Mouse (Mus musculus): ENCODE measurements at regions not wholly inside any gene's neighbourhood (a gene's known extent, or its start where the extent isn't known, plus 50 kb on each side); places are given as distances from the start of the nearest gene placed in this dataset.

- no peak overlapping the region for H3K27ac ChIP-seq (ENCODE audit: low read depth, low read length)
- no peak overlapping the region for H3K4me2 ChIP-seq (ENCODE audit: low read length)
- no peaks in the 10 kb centered on the region for H3K9me3 ChIP-seq (ENCODE audit: control insufficient read depth, low read length)
- no peaks in the 10 kb centered on the region for H3K36me3 ChIP-seq (ENCODE audit: control insufficient read depth, insufficient read depth, low read length)
- no peaks in the 10 kb centered on the region for H3K27me3 ChIP-seq (replicated peaks; ENCODE audit: control insufficient read depth, insufficient read depth, low read length)
- no peak for ATAC-seq
- no peaks in the 10 kb centered on the region for H3K4me1 ChIP-seq (ENCODE audit: control insufficient read depth, insufficient read depth, low read depth, low read length)
- WGBS: 75% methylated on average over 8 of the region's 8 CpGs
- no peak overlapping the region for H3K4me3 ChIP-seq (ENCODE audit: low read length)
- H3K9ac ChIP-seq (ENCODE audit: low read depth, low read length): no peak overlapping the region
Observed at GRCm38 (mm10) chr17:88168262-88169096, 103.4 kb upstream of the Fbxo11 start.

- no peaks in the 10 kb centered on the region for H3K4me1 ChIP-seq (ENCODE audit: control insufficient read depth, insufficient read depth, low read depth, low read length)
- no peaks in the 10 kb centered on the region for H3K27me3 ChIP-seq (replicated peaks; ENCODE audit: control insufficient read depth, insufficient read depth, low read length)
- H3K27ac ChIP-seq (ENCODE audit: low read depth, low read length): no peak overlapping the region
- 91% methylated on average over 3 of the region's 3 CpGs for WGBS
- no peaks in the 10 kb centered on the region for H3K36me3 ChIP-seq (ENCODE audit: control insufficient read depth, insufficient read depth, low read length)
- no peak for ATAC-seq
- no peak overlapping the region for H3K4me2 ChIP-seq (ENCODE audit: low read length)
- no peak overlapping the region for H3K9ac ChIP-seq (ENCODE audit: low read depth, low read length)
- no peaks in the 10 kb centered on the region for H3K9me3 ChIP-seq (ENCODE audit: control insufficient read depth, low read length)
- no peak overlapping the region for H3K4me3 ChIP-seq (ENCODE audit: low read length)
Observed at GRCm38 (mm10) chr17:88171606-88172005, 106.5 kb upstream of the Fbxo11 start.

- no peaks in the 10 kb centered on the region for H3K36me3 ChIP-seq (ENCODE audit: control insufficient read depth, insufficient read depth, low read length)
- H3K4me1 ChIP-seq (ENCODE audit: control insufficient read depth, insufficient read depth, low read depth, low read length): no peaks in the 10 kb centered on the region
- H3K27me3 ChIP-seq (replicated peaks; ENCODE audit: control insufficient read depth, insufficient read depth, low read length): no peaks in the 10 kb centered on the region
- H3K9ac ChIP-seq (ENCODE audit: low read depth, low read length): no peak overlapping the region
- H3K9me3 ChIP-seq (ENCODE audit: control insufficient read depth, low read length): no peaks in the 10 kb centered on the region
- H3K27ac ChIP-seq (ENCODE audit: low read depth, low read length): no peak overlapping the region
- no peak overlapping the region for H3K4me3 ChIP-seq (ENCODE audit: low read length)
- ATAC-seq: no peak
- 81% methylated on average over 4 of the region's 4 CpGs for WGBS
- no peak overlapping the region for H3K4me2 ChIP-seq (ENCODE audit: low read length)
Observed at GRCm38 (mm10) chr17:88173354-88174032, 108.4 kb upstream of the Fbxo11 start.

GRCm38 (mm10) chr17:88174242-88174679 is 109.2 kb upstream of the Fbxo11 start:
- no peaks in the 10 kb centered on the region for H3K4me1 ChIP-seq (ENCODE audit: control insufficient read depth, insufficient read depth, low read depth, low read length)
- 84% methylated on average over 10 of the region's 10 CpGs for WGBS
- no peak overlapping the region for H3K4me3 ChIP-seq (ENCODE audit: low read length)
- H3K27ac ChIP-seq (ENCODE audit: low read depth, low read length): no peak overlapping the region
- no peaks in the 10 kb centered on the region for H3K36me3 ChIP-seq (ENCODE audit: control insufficient read depth, insufficient read depth, low read length)
- no peak overlapping the region for H3K9ac ChIP-seq (ENCODE audit: low read depth, low read length)
- no peak overlapping the region for H3K4me2 ChIP-seq (ENCODE audit: low read length)
- no peak for ATAC-seq
- H3K27me3 ChIP-seq (replicated peaks; ENCODE audit: control insufficient read depth, insufficient read depth, low read length): no peaks in the 10 kb centered on the region
- H3K9me3 ChIP-seq (ENCODE audit: control insufficient read depth, low read length): no peaks in the 10 kb centered on the region

- WGBS: 83% methylated on average over 4 of the region's 4 CpGs
- H3K4me2 ChIP-seq (ENCODE audit: low read length): no peak overlapping the region
- H3K36me3 ChIP-seq (ENCODE audit: control insufficient read depth, insufficient read depth, low read length): no peaks in the 10 kb centered on the region
- H3K4me1 ChIP-seq (ENCODE audit: control insufficient read depth, insufficient read depth, low read depth, low read length): no peaks in the 10 kb centered on the region
- H3K9ac ChIP-seq (ENCODE audit: low read depth, low read length): no peak overlapping the region
- no peaks in the 10 kb centered on the region for H3K9me3 ChIP-seq (ENCODE audit: control insufficient read depth, low read length)
- no peak overlapping the region for H3K4me3 ChIP-seq (ENCODE audit: low read length)
- ATAC-seq: no peak
- H3K27ac ChIP-seq (ENCODE audit: low read depth, low read length): no peak overlapping the region
- H3K27me3 ChIP-seq (replicated peaks; ENCODE audit: control insufficient read depth, insufficient read depth, low read length): no peaks in the 10 kb centered on the region
Observed at GRCm38 (mm10) chr17:88175951-88176623, 111.0 kb upstream of the Fbxo11 start.

- Histone ChIP-seq H3K9ac (ENCODE audit: low read depth, low read length) (no peak overlapping the region), H3K4me3 (ENCODE audit: low read length) (no peak overlapping the region), H3K9me3 (ENCODE audit: control insufficient read depth, low read length) (no peaks in the 10 kb centered on the region), H3K36me3 (ENCODE audit: control insufficient read depth, insufficient read depth, low read length) (no peaks in the 10 kb centered on the region), H3K4me1 (ENCODE audit: control insufficient read depth, insufficient read depth, low read depth, low read length) (no peaks in the 10 kb centered on the region), H3K27ac (ENCODE audit: low read depth, low read length) (no peak overlapping the region), H3K27me3 (replicated peaks; ENCODE audit: control insufficient read depth, insufficient read depth, low read length) (no peaks in the 10 kb centered on the region), H3K4me2 (ENCODE audit: low read length) (no peak overlapping the region)
- WGBS: 88% methylated on average over 5 of the region's 5 CpGs
- no peak for ATAC-seq
Observed at GRCm38 (mm10) chr17:88190735-88191134, 125.6 kb upstream of the Fbxo11 start.

- H3K4me1 ChIP-seq (ENCODE audit: control insufficient read depth, insufficient read depth, low read depth, low read length): no peaks in the 10 kb centered on the region
- no peak overlapping the region for H3K27ac ChIP-seq (ENCODE audit: low read depth, low read length)
- ATAC-seq: no peak
- no peaks in the 10 kb centered on the region for H3K27me3 ChIP-seq (replicated peaks; ENCODE audit: control insufficient read depth, insufficient read depth, low read length)
- 88% methylated on average over 2 of the region's 2 CpGs for WGBS
- no peaks in the 10 kb centered on the region for H3K9me3 ChIP-seq (ENCODE audit: control insufficient read depth, low read length)
- no peaks in the 10 kb centered on the region for H3K36me3 ChIP-seq (ENCODE audit: control insufficient read depth, insufficient read depth, low read length)
- no peak overlapping the region for H3K4me3 ChIP-seq (ENCODE audit: low read length)
- H3K4me2 ChIP-seq (ENCODE audit: low read length): no peak overlapping the region
- no peak overlapping the region for H3K9ac ChIP-seq (ENCODE audit: low read depth, low read length)
Observed at GRCm38 (mm10) chr17:88191444-88191843, 126.4 kb upstream of the Fbxo11 start.

- Histone ChIP-seq H3K9me3 (ENCODE audit: control insufficient read depth, low read length) (no peaks in the 10 kb centered on the region), H3K36me3 (ENCODE audit: control insufficient read depth, insufficient read depth, low read length) (no peaks in the 10 kb centered on the region), H3K4me2 (ENCODE audit: low read length) (no peak overlapping the region), H3K27ac (ENCODE audit: low read depth, low read length) (no peak overlapping the region), H3K9ac (ENCODE audit: low read depth, low read length) (no peak overlapping the region), H3K4me3 (ENCODE audit: low read length) (no peak overlapping the region), H3K27me3 (replicated peaks; ENCODE audit: control insufficient read depth, insufficient read depth, low read length) (no peaks in the 10 kb centered on the region), H3K4me1 (ENCODE audit: control insufficient read depth, insufficient read depth, low read depth, low read length) (no peaks in the 10 kb centered on the region)
- WGBS: 94% methylated on average over 16 of the region's 16 CpGs
- ATAC-seq: no peak
Observed at GRCm38 (mm10) chr17:88191930-88192807, 127.1 kb upstream of the Fbxo11 start.
